Mouse (Mus musculus) B cell, adult 2 months (primary cell): ENCODE measurements around the gene Col24a1.

ENCODE experiments used
- DNase-seq, 2 experiments: peaks; one replicate each; pipeline ENCODE4 v3.0.0; 2022

The Col24a1 gene

GRCm38 (mm10) chr3:145292337-145293134 lies at the start of gene Col24a1:
TSS of gene Col24a1 (plus strand) at chr3:145292472.
- DNase-seq = no peak

DNA sequence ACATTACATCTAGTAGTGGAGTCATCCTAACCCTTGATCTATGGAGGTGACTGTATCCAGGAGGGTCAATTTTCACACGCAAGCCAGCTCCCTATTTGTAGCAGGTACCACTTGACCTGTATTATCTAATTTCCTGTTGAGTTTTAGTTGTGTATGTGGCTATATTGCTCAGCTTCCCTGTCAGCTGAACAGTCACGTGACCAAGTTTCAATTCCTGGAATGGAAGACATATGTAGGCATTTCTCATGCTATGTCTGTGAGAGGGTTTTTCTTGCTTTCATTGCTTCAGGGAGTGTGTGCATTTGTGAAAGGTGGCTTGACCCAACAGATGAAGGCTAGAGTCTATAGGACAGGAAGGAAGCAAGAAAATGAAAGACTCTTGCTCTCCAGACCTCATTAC lies 44.2 kb upstream of the Col24a1 start:
- no peak for DNase-seq

- no peak for DNase-seq
Observed at GRCm38 (mm10) chr3:145253066-145253465, 39.2 kb upstream of the Col24a1 start.

DNA sequence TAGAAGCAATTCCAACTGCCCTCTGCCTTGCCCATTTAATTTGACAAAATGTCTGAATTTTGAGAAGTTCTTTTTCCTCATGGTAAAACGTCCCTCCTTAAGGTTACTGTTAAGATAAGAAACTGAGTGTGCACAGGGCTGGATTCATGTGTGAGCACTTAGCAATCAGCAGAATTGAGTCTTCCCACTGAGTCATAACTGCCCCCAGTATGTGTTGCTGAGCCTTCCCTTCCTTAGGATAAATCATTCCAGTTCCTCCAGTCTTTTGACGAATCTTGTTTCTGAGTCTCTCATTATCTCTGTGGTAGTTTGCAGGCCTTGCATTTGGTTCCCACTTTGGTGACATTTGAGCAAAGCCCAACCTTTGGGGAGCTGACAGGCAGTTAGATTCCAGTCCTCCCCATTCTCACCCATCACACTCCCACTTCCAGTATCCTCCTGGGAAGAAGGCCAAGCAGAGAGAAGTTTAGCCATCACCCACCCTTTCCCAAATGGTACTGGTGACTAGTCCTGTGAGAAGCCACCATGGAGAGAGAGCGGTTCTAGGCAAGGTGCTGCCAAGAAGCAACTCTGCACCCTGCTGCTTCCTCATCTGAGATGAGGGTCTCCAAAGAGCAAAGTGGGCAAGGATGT lies 37.4 kb upstream of the Col24a1 start:
- DNase-seq = no peak

GRCm38 (mm10) chr3:145256647-145257046 lies 35.6 kb upstream of the Col24a1 start:
- no peak for DNase-seq

DNA sequence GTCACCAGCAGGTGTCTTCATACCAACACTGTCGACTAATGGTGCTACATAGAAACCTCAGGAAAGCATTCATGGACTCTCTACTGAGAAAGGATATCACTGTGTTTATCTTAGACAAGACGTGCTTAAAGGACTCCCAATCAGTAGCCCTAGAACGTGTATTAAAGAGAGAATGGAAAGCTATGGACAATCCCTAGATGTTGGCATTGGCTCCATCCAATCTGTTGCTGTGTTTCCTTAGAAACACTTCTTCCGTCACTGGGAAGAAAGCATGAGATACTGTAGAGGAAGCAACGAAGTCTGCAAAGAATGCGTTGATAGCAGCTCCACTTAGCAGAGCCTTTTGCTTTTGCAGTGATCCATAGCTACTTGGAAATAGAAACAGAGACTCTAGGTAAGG lies 32.6 kb upstream of the Col24a1 start:
- DNase-seq = no peak

GRCm38 (mm10) chr3:145263131-145263530 lies 29.1 kb upstream of the Col24a1 start:
- DNase-seq = no peak

GRCm38 (mm10) chr3:145268066-145268465 lies 24.2 kb upstream of the Col24a1 start:
- no peak for DNase-seq

DNA sequence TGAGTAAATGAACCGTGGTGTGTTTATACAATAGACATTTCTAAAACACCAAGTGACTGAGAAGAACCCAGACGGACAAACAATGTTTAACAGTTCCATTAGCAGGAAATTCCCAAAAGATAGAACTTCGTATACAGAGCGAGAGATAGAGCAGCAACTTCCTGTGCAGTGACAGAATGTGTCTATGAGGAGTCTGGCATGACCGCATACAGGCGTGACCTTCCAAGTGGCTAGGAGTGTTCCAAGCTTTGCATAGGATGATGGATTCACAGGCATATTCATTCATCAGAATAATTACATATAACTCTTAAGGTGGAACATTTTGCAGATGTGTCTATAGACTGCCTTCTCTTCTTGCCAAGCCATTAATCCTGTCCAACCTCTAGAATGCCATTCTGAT lies 18.1 kb upstream of the Col24a1 start:
- no peak for DNase-seq

DNA sequence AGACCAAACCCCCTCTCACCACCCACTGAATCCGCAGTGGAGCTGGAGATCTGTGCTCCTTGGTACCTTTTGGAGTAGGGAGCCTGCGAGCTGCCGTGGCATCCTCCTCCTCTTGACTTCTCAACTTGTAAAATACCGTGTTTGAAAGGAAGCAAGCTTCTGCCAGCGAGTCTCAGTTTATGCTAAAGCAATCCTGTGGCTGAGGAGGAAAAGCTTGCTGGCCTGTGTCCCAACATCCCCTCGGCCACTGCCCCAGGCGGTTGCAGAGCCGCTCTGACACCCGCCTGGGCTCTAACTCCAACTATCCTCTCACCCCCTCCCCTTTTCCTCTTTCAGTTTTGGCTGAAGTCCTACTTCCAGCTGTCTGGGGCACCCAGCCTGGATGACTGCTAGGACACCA lies 935 bp downstream of the Col24a1 start:
- DNase-seq = no peak

DNA sequence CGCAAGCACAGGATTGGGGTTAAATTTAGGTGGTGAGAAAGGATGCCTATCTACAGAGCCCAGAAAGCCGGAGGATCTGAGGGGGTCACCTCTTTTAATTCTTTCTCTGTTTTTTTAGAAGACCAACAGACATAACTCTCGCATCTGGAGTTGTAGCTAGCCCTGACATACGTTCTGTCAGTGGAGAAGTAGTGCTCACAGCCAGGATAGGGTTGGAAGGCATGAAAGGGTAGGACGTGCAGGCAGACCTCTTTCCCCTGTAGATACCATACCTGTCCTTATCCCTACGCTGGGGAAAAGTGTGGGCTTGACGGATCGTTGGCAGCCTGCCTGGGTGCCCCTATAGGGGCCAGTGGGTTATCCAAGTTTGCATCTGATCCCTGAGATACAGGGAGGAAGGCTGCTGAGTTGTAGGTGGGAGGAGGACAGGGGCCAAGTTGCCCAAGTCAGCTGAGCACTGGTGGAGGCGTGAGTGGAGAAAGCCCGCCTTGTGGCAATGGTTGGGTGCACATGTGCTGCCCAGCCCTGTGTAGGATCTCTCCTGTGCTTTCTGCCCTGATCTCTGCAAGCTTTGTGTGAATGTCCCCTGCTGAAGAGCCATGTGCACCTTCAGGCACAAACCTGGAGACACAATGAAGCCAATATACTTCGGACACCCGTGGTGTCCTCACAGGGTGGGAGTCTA lies 1.5 kb downstream of the Col24a1 start:
- DNase-seq = no peak

DNA sequence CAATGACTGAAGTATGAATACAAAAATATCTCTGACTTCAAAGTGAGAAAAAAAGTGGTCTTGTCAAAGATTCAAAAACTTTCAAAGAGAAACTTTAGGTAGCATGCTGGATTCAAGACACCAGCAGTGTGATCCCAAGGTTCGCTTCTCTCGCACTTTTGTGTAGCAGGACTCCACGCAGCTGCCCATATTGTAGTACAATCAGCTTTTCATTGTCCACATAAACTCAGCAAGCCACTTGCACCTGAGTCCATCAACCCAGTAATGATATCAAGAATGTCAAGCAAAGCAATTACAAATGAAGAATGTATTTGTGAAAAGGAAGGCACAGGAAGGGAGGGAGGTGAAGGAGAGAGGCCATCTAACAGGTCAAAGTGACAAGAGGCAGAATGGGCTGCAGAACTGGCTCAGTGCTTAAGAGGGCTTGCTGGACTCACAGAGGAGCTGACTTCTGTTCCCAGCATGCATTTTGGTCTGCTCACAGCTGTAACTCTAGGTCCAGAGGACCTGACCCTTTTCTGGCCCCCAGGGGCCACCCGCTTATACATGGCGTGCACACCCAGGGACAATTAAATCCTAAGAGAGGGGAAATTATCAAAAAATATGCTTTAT lies 7.8 kb downstream of the Col24a1 start:
- DNase-seq = no peak

DNA sequence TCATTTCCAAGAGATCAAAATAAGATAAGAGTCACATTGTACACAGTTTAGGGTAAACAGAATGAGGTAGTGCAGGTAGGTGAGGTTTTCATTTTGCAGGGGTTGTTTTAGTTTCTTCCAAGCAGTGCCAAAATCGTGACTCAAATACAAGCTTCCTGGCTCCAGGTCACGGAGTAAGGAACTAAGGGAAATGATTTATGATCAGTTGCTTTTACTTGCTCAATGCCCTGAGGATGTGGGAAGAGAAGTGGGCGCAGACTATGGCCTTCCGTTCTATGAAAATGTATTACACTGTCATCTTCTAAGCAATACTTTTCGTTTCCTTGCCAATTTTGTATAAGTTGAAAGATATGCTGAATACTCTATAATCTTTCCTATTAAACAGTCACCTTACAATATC lies 13.0 kb downstream of the Col24a1 start:
- no peak for DNase-seq

DNA sequence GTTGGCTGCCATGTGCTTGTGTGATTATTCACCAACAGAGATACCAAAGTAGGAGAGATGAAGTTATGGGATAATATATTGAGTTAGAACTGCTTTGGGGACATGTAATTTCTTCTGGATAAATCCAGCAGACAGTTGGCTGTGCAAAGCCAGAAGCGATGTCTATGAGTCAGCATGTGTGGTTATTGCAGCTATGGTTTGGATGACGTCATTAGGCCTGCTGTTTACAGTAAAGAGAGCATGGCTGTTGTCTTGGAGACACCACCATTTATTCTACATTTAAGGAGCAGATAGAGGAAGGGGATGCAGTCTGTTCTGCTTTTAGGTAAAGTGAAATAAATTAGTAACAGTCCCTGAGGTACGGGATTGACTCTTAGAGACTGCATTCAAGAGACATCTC lies 14.9 kb downstream of the Col24a1 start:
- no peak for DNase-seq

- no peak for DNase-seq
Observed at GRCm38 (mm10) chr3:145320587-145321274, 28.5 kb downstream of the Col24a1 start.

DNA sequence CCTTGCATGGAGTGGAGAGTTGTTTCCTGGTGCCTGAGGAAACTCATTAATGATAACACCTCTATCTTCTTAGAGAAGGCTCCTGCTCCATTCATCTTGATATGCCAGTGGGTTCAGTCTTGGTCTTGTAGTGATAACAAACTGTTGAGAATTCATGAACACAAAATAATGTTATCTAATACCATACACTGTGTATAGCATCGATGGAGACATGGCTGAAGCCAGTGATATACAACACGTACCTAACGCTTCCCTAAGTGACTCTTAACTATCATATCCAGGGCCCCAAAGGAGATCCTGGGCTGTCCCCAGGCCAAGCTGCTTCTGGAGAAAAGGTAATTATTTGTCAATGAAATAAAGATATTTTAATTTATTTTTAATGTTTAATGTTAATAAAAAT lies 33.1 kb downstream of the Col24a1 start:
- no peak for DNase-seq

DNA sequence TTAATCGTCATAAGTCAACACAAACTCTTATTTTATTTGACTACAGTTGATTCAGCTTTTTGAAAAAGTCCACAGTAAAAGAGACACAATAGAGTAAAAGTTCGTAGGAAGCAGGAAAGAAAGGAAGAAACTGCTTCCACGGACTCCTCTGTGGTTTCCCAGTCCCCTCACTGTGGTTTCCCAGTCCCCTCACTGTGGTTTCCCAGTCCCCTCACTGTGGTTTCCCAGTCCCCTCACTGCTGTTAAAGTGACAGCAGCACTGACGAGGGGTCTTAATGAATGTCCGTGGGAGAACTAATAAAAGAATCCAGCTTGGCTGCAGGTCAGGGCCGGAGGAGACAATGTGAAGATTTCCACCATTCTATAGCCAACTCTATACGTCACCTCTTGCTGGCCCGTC lies 39.4 kb downstream of the Col24a1 start:
- no peak for DNase-seq

- DNase-seq = no peak
Observed at GRCm38 (mm10) chr3:145334046-145334445, 41.8 kb downstream of the Col24a1 start.

DNA sequence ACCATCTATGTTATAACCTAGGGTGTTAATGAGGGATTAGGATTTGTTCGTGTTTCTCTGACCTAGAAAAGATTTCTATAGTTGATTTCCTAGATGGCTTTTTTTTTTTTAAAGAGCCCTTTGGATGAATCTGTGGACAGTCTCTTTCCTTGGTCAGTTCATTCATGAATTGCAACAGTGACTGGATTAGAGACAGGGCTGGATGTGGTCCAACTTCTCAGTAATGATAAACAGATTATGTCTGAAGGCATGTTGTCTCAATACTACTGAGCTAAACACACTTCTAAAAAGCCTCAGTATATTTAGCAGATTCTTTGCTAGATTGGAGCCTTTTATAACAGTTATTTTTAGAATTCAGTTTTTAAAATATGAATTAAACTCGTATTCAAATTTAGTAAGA lies 44.9 kb downstream of the Col24a1 start:
- DNase-seq = no peak

DNA sequence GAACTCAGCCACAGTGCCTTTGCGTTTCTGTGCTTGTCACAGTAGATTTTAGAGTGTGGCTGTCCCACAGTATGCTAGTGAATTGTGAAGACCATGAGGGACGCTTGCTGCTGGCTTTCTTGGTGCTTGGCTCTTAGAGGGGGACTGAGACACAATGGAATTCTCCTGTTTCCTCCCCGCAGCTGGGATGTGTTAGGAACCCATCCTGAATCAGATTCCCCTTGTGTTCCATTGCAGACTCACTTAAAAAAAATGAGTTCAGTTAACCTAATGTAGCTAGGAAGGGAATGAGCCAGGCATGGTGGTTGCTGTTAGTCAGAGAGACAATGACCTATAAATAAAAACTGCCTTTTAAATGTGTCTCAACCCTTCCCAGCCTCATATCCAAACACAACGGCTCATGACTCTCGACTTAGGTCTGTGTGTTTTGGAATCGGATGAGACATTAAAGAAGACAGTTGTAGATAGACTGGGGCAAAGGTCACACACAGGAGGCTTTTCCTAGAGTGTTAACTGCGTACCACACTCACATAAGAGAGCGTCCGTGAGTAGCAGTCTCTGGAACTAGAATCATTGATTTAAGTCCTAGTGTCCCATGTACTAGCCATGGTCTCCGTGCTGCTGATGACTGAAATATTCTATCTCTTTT lies 47.7 kb downstream of the Col24a1 start:
- no peak for DNase-seq

- DNase-seq = no peak
Observed at GRCm38 (mm10) chr3:145348690-145349089, 56.4 kb downstream of the Col24a1 start.

DNA sequence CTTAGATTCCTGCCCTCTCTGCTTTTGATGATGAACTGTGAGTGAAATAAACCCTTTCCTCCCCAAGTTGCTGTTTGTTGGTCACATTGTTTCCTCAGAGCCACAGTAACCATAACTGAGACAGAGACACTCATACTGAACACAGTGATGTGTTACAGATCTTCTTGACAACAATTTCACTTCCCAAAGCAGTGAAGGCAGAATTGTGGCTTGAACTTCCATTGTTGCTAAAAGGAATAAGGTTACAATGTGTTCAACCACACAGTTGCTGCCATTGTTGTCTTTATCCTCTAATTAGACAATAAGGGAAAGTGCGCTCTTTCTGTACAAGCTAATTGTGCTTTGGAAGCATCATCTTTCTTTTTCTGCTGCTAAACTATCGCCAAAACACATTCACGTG lies 61.7 kb downstream of the Col24a1 start:
- DNase-seq = no peak
